Comparison of ENCODE assay signal across 9 mouse cellular contexts in genomic region chr13:98391635-98391990, GRCm38 (mm10). TPM values are rescaled to one million over a fixed set of nuclear protein-coding genes. Genes with fewer than 3 reads are reported as not detected.
A peak's percentile ranks its signal among the peaks of the same experiment; 100 is the strongest.
DNase-seq lines count a peak whose midpoint lies in the region; ATAC-seq lines count a peak whose summit lies in the region.
"Had no signal": no experiment of that assay in that cellular context is flagged by ENCODE, and none has a peak within 500 bp of the region (broad histone marks: within the 10 kb centered on the region; RNA-seq: fewer than 3 reads in every experiment).

No protein-coding gene starts in this region.

- H3K9ac ChIP-seq in heart, embryonic 12.5 days = peak overlapping the region; percentile 65; the same call in 1 of the 2 replicates
- no peak overlapping the region for H3K9ac ChIP-seq in liver, embryonic 16.5 days (ENCODE audit: low read depth, low read length)

- peaks cover 19% of the 10 kb centered on the region for H3K4me1 ChIP-seq in heart, embryonic 12.5 days (replicated peaks)
- peaks cover 37% of the 10 kb centered on the region for H3K4me1 ChIP-seq in hindbrain, embryonic 10.5 days (replicated peaks)
- H3K4me1 ChIP-seq in liver, embryonic 16.5 days (ENCODE audit: control insufficient read depth, low read depth, low read length) = no peaks in the 10 kb centered on the region

- 8% methylated on average over 4 of the region's 4 CpGs for WGBS in heart, embryonic 12.5 days
- 3% methylated on average over 4 of the region's 4 CpGs for WGBS in hindbrain, embryonic 10.5 days
- 2% methylated on average over 4 of the region's 4 CpGs for WGBS in liver, embryonic 16.5 days (ENCODE audit: insufficient replicate concordance)

- 0 out of 2 replicates have a peak, but pooled peaks cover 2% of the 10 kb centered on the region for H3K9me3 ChIP-seq in heart, embryonic 12.5 days (replicated peaks)
- H3K9me3 ChIP-seq in hindbrain, embryonic 10.5 days = peaks cover under 1% of the 10 kb centered on the region; the same call in 1 of the 2 replicates
- no peaks in the 10 kb centered on the region for H3K9me3 ChIP-seq in liver, embryonic 16.5 days (replicated peaks; ENCODE audit: control insufficient read depth, low read length)

- peak overlapping the region; percentile 56 for H3K4me3 ChIP-seq in heart, embryonic 12.5 days
- H3K4me3 ChIP-seq in hindbrain, embryonic 10.5 days = peak overlapping the region; percentile 54
- peak overlapping the region; percentile 36; the same call in 1 of the 2 replicates for H3K4me3 ChIP-seq in liver, embryonic 16.5 days (ENCODE audit: low read depth, low read length)

- intact Hi-C loops in heart, postnatal 25 days (cut with DNase I) = no loop called here

- H3K27me3 ChIP-seq in heart, embryonic 12.5 days (replicated peaks) = peaks cover 67% of the 10 kb centered on the region
- H3K27me3 ChIP-seq in hindbrain, embryonic 10.5 days (ENCODE audit: insufficient read depth, poor library complexity, severe bottlenecking) = peaks cover 87% of the 10 kb centered on the region
- H3K27me3 ChIP-seq in liver, embryonic 16.5 days (ENCODE audit: control insufficient read depth, insufficient read depth, low read depth, low read length) = peaks cover 47% of the 10 kb centered on the region

- peak overlapping the region; percentile 98 for H3K4me2 ChIP-seq in heart, embryonic 12.5 days
- H3K4me2 ChIP-seq in liver, embryonic 16.5 days (ENCODE audit: low read depth, low read length) = peak overlapping the region; percentile 56

- no peak for DNase-seq in heart, postnatal 25 days (ENCODE audit: low spot score)
- DNase-seq in MN1 (ENCODE audit: low spot score) = peak; percentile 41
- no peak for DNase-seq in hindbrain, embryonic 10.5 days (ENCODE audit: low spot score)
- no peak for DNase-seq in spleen, postnatal 4 days (ENCODE audit: low spot score in 2 of 2)
- DNase-seq in thymus, postnatal 0 days (ENCODE audit: low spot score) = no peak
- no peak for DNase-seq in yolk sac, embryonic 10.5 days (ENCODE audit: low spot score)

- no peak for ATAC-seq in heart, embryonic 12.5 days (ENCODE audit: insufficient number of reproducible peaks, low FRiP score)
- ATAC-seq in liver, embryonic 16.5 days (ENCODE audit: low read depth) = no peak

- H3K27ac ChIP-seq in heart, embryonic 12.5 days (ENCODE audit: poor library complexity, severe bottlenecking) = no peak overlapping the region
- H3K27ac ChIP-seq in hindbrain, embryonic 10.5 days = no peak overlapping the region
- H3K27ac ChIP-seq in liver, embryonic 16.5 days (ENCODE audit: low read length) = no peak overlapping the region

- no peaks in the 10 kb centered on the region for H3K36me3 ChIP-seq in heart, embryonic 12.5 days
- no peaks in the 10 kb centered on the region for H3K36me3 ChIP-seq in hindbrain, embryonic 10.5 days
- no peaks in the 10 kb centered on the region for H3K36me3 ChIP-seq in liver, embryonic 16.5 days (ENCODE audit: control insufficient read depth, insufficient read depth)

RNA-seq across cellular contexts. Expression of gene Foxd1, which starts 37.6 kb away (rescaled TPM):
- polyA plus RNA-seq in heart, embryonic 12.5 days (2016; fragmentation: Nextera tagmentation; extraction: Ambion mirVana) = 0.03 and 0.06 TPM in 2 replicates
- under 1 TPM in 1 of 2 experiments, not detected in 1; 0.05 TPM for total RNA-seq in heart, postnatal 25 days (2021)
- polyA plus RNA-seq in hindbrain, embryonic 10.5 days (2016; fragmentation: Nextera tagmentation; extraction: Ambion mirVana) = 3.9 TPM in 2 replicates
- not detected in 2 replicates for polyA plus RNA-seq in liver, embryonic 16.5 days (2015; fragmentation: Nextera tagmentation; extraction: Ambion mirVana)
- 0.04 TPM in 1 of 2 replicates, not detected in the other for polyA plus RNA-seq in thymus, postnatal 0 days (2015; fragmentation: Nextera tagmentation; extraction: Ambion mirVana)
- total RNA-seq: liver, adult 2 months had no signal
- polyA plus RNA-seq: liver, adult 2 months had no signal
